Mouse (Mus musculus): ENCODE measurements around the gene Btbd6. TPM values are rescaled to one million over a fixed set of nuclear protein-coding genes. Genes with fewer than 3 reads are reported as not detected.

Btbd6 gene
- polyA plus RNA-seq, 1 experiment: 9.0 TPM

DNA sequence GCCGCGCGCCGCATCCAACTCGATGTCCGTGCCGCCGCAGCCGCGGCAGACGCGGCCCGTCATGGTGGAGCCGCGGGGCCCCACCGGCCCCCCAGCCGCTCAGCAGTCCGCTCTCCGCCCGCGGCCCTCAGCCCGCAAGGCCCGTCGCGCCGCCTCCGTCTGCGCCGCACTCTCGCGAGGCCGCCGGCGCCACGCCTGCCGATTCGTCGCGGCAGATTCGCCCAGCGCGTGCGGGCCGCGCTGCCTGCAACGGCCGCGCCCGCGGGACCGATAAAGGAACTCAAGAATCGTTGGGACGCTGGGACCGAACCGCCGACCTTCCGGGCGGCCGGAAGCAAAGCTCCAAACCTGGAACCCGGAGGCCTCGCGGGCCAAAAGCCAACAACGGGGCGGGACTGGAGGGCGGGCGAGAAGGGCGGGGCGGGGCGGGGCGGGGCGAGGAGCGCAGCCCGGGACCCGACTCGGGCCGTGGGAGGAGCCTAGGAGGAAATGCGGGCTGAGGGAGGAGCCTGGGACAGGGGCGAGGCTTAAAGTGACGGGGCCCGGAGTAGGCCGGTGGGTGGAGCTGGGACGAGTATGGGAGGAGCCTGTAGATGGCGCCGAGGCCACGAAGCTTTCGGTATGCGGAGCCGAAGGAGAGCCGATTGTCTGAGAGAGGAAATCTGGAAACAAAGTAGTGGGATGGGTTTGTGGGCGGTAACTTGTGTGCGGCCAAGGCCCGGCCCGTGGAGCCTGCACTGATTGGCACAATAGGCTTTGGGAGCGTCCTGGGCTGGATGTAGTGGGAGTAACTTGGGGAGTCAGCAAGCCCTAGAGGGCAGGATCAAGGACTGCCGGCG lies 24.2 kb downstream of the Btbd6 start, which contains the start of gene Brf1:
Brf1 (minus strand) TSS at position 411 of the 839 bp plus-strand sequence.
- H3K4me3 ChIP-seq (ENCODE audit: insufficient read depth, low read length): peak within 1 kb of the TSS; percentile 92
- H3K4me1 ChIP-seq (ENCODE audit: control insufficient read depth, insufficient read depth, low read length): 0 out of 2 replicates have a peak, but pooled peaks cover 6% of the 10 kb centered on the region
- TF ChIP-seq POLR2A (IDR thresholded peaks at IDR 0.05; ENCODE audit: low read depth, low read length): peak; percentile 64; the same call in 1 of the 2 replicates
- no peak for TF ChIP-seq CTCF (IDR thresholded peaks at IDR 0.05; ENCODE audit: borderline replicate concordance, insufficient read depth, low read length)
- peak within 1 kb of the TSS; percentile 97 for H3K27ac ChIP-seq (ENCODE audit: insufficient read depth, low read length)

GRCm38 (mm10) chr12:113001133-113001474 lies 24.8 kb downstream of the Btbd6 start:
- peak overlapping the region; percentile 35 for H3K27ac ChIP-seq (ENCODE audit: insufficient read depth, low read length)
- 0 out of 2 replicates have a peak, but pooled peaks cover 6% of the 10 kb centered on the region for H3K4me1 ChIP-seq (ENCODE audit: control insufficient read depth, insufficient read depth, low read length)
- H3K4me3 ChIP-seq (ENCODE audit: insufficient read depth, low read length): peak overlapping the region; percentile 22
- peak; percentile 90 for TF ChIP-seq POLR2A (IDR thresholded peaks at IDR 0.05; ENCODE audit: low read depth, low read length)
- TF ChIP-seq CTCF (IDR thresholded peaks at IDR 0.05; ENCODE audit: borderline replicate concordance, insufficient read depth, low read length): no peak

DNA sequence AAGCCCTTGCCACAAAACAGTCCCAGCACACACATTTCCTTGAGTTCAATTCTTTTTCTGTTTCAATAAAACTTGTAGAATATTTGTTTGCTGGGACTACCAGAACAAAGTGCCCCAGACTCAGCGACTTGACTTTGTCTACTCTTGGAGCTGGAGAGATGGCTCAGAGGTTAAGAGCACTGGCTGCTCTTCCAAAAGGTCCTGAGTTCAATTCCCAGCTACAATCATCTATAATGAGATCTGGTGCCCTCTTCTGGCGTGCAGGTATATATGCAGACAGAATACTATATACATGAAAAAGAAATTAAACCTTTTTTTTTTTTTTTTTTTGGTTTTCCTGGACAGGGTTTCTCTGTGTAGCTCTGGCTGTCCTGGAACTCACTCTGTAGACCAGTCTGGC lies 26.4 kb downstream of the Btbd6 start:
- TF ChIP-seq POLR2A (IDR thresholded peaks at IDR 0.05; ENCODE audit: low read depth, low read length): no peak
- no peak for TF ChIP-seq CTCF (IDR thresholded peaks at IDR 0.05; ENCODE audit: borderline replicate concordance, insufficient read depth, low read length)
- Histone ChIP-seq H3K4me1 (ENCODE audit: control insufficient read depth, insufficient read depth, low read length) (0 out of 2 replicates have a peak, but pooled peaks cover 6% of the 10 kb centered on the region), H3K27ac (ENCODE audit: insufficient read depth, low read length) (no peak overlapping the region), H3K4me3 (ENCODE audit: insufficient read depth, low read length) (no peak overlapping the region)

DNA sequence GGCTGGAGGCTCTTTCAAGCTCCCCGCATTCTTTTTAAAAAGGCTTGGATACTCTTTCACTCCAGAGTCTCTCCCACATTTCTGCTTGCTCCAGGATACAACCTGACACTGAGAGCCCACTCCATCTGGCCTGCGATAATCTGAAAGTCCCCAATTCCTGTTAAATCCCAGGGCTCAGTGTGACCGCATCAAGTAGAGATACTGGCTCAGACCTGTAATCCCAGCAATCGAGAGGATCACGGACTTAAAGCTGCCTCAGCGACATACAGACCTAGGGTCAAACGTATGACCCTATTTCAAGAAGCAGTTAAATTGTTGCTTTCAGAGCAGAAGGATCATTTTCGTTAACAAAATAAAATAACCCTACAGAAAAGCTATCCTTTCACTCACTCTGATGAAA lies 27.7 kb downstream of the Btbd6 start:
- Histone ChIP-seq H3K4me1 (ENCODE audit: control insufficient read depth, insufficient read depth, low read length) (0 out of 2 replicates have a peak, but pooled peaks cover 3% of the 10 kb centered on the region), H3K27ac (ENCODE audit: insufficient read depth, low read length) (no peak overlapping the region), H3K4me3 (ENCODE audit: insufficient read depth, low read length) (no peak overlapping the region)
- TF ChIP-seq POLR2A (IDR thresholded peaks at IDR 0.05; ENCODE audit: low read depth, low read length): no peak
- TF ChIP-seq CTCF (IDR thresholded peaks at IDR 0.05; ENCODE audit: borderline replicate concordance, insufficient read depth, low read length): no peak

DNA sequence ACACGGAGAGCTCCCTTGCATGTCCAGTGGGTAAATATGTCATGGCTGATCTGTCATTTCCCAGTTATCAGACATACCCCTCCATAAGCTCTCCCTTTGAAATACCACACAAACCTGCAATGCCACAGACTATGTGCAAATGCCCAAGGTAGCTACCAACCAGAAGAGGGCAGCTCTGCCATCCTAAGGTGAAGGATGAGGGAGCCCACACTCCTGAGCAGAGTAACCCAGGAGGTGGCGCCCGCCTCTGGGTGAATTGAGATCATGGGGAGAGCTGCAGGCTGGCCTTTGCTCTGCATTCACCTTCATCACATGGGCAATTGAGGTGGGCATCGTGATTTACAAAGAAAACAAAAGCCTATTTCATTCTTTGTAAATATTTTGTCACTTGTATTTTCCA lies 28.7 kb downstream of the Btbd6 start:
- H3K4me1 ChIP-seq (ENCODE audit: control insufficient read depth, insufficient read depth, low read length): no peaks in the 10 kb centered on the region

GRCm38 (mm10) chr12:113011702-113012360 lies 35.5 kb downstream of the Btbd6 start:
- no peak overlapping the region for H3K4me3 ChIP-seq (ENCODE audit: insufficient read depth, low read length)
- TF ChIP-seq CTCF (IDR thresholded peaks at IDR 0.05; ENCODE audit: borderline replicate concordance, insufficient read depth, low read length) (no peak), POLR2A (IDR thresholded peaks at IDR 0.05; ENCODE audit: low read depth, low read length) (no peak)
- H3K27ac ChIP-seq (ENCODE audit: insufficient read depth, low read length): peak overlapping the region; percentile 62
- H3K4me1 ChIP-seq (ENCODE audit: control insufficient read depth, insufficient read depth, low read length): peaks cover 23% of the 10 kb centered on the region

More for the DNA sequence above, 28.7 kb downstream of the Btbd6 start:
- no peak overlapping the region for H3K4me3 ChIP-seq (ENCODE audit: insufficient read depth, low read length)
- H3K27ac ChIP-seq (ENCODE audit: insufficient read depth, low read length): no peak overlapping the region
- TF ChIP-seq CTCF (IDR thresholded peaks at IDR 0.05; ENCODE audit: borderline replicate concordance, insufficient read depth, low read length) (peak; percentile 60; the same call in 1 of the 2 replicates), POLR2A (IDR thresholded peaks at IDR 0.05; ENCODE audit: low read depth, low read length) (no peak)

- TF ChIP-seq POLR2A (IDR thresholded peaks at IDR 0.05; ENCODE audit: low read depth, low read length) (no peak), CTCF (IDR thresholded peaks at IDR 0.05; ENCODE audit: borderline replicate concordance, insufficient read depth, low read length) (no peak)
- H3K27ac ChIP-seq (ENCODE audit: insufficient read depth, low read length): peak overlapping the region; percentile 62
- no peak overlapping the region for H3K4me3 ChIP-seq (ENCODE audit: insufficient read depth, low read length)
- peaks cover 23% of the 10 kb centered on the region for H3K4me1 ChIP-seq (ENCODE audit: control insufficient read depth, insufficient read depth, low read length)
These were observed 36.2 kb downstream of the Btbd6 start for GRCm38 (mm10) chr12:113012443-113012842.

DNA sequence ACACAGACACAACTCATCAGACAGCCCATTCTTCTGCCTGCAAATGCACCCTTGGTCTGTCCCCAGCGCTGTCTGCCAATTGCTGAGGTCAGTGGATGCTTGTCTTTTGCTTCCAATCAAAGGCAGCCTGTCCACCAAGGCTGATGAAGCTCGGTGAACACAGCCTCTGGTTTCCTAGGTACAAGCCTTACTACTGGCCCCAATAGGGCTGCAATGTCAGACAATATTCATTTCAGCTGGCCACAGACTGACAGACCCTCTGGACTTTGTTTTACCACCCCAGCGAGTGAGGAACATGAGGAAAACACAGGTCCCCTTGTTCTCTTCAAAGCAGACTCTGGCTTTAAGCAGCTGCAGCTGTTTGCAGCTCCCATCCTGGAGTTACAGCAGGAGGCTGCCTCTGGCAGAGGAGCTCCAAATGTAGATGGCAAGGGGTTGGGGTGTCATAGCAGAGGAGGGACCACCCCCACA lies 36.8 kb downstream of the Btbd6 start:
- H3K4me3 ChIP-seq (ENCODE audit: insufficient read depth, low read length): no peak overlapping the region
- TF ChIP-seq POLR2A (IDR thresholded peaks at IDR 0.05; ENCODE audit: low read depth, low read length) (no peak), CTCF (IDR thresholded peaks at IDR 0.05; ENCODE audit: borderline replicate concordance, insufficient read depth, low read length) (no peak)

DNA sequence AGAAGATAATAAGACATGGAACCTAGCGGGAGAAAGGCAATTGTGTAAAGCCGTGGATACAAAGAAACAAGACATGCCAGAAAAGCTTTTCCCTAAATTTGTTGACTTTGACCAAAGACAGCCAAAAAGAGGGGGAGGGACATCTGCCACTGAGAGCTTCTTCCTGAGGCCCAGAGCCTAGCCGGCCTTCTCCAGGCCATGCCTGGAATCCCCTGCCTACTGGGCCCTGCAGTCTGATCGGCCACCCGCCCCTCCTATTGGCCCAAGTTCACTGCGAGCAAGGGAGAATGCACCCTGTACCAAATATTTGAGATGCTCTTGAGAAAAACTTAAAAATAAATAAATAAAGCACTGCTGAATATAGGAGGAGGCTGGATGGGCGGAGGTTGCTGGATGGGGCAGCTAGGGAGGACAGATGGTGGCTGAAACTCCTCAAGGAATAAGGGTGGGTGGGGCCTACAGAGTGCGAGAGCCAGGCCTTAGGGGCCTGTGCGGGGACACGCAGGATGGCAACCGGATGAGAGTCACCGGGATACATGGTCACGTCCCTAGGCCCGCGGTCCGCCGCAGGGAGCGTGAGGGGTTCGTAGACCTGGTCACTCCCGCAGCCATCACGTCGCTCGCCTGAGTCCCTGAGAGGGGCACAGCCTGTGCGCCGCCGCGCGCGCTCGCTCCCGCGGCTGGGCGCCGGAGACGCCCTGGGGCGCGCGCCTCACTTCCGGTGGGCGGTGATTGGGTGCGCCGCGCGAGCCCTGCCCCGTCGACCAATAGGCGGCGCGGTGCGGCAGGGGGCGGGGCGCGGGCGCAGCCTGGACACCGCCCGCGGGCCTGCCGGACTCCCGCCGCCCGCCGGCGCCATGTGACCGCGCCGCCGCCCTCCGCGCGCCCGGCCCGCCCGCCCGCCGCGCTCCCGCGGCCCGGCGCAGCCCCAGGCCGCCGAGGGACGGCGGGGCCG lies 37.6 kb downstream of the Btbd6 start, which contains the start of gene Pacs2:
Pacs2 (plus strand) TSS at position 905 of the 955 bp plus-strand sequence.
- peaks cover 27% of the 10 kb centered on the region for H3K4me1 ChIP-seq (ENCODE audit: control insufficient read depth, insufficient read depth, low read length)
- H3K4me3 ChIP-seq (ENCODE audit: insufficient read depth, low read length): peak within 1 kb of the TSS; percentile 73
- peak within 1 kb of the TSS; percentile 82 for H3K27ac ChIP-seq (ENCODE audit: insufficient read depth, low read length)
- TF ChIP-seq CTCF (IDR thresholded peaks at IDR 0.05; ENCODE audit: borderline replicate concordance, insufficient read depth, low read length): no peak
- peak; percentile 94 for TF ChIP-seq POLR2A (IDR thresholded peaks at IDR 0.05; ENCODE audit: low read depth, low read length)

More for the DNA sequence above, 36.8 kb downstream of the Btbd6 start:
- Histone ChIP-seq H3K4me1 (ENCODE audit: control insufficient read depth, insufficient read depth, low read length) (peaks cover 23% of the 10 kb centered on the region), H3K27ac (ENCODE audit: insufficient read depth, low read length) (peak overlapping the region; percentile 82)
